Mouse (Mus musculus) gastrocnemius, postnatal 14 days (tissue): ENCODE results near the gene Hcn1. TPM values are rescaled to one million over a fixed set of nuclear protein-coding genes. Genes with fewer than 3 reads are reported as not detected.
"Not testable (repeated sequence)": the region's sequence is repeated elsewhere in the genome, so short reads cannot be mapped to it uniquely, and the experiment has no call there.

Experiments used
- DNase-seq: peaks from one replicate; pipeline ENCODE4 v3.0.0; 2021; ENCODE audit warnings: mixed read lengths
- intact Hi-C: fragments of 180-260 bp; cut with DNase I; formaldehyde crosslinking; loops from one replicate; pipeline ENCODE4 v1.15.1; 2025; ENCODE audit warnings: low total_unique reads
- total RNA-seq, 2 experiments: library from RNA; stranded (reverse); gene quantifications; 2 replicates each; pipeline ENCODE4 v1.2.3; 2021

Gene Hcn1
- total RNA-seq, 2 experiments from 2014 or later = 0.07 to 0.21 TPM

GRCm38 (mm10) chr13:117984339-117984738 is 382.2 kb downstream of the Hcn1 start:
- intact Hi-C loops = no loop called here
- DNase-seq = no peak

GRCm38 (mm10) chr13:117999767-118000488 is 397.8 kb downstream of the Hcn1 start:
- intact Hi-C loops = no loop called here
- no peak for DNase-seq

- intact Hi-C loops = no loop called here
- no peak for DNase-seq
Measured at GRCm38 (mm10) chr13:118000538-118000937, 398.4 kb downstream of the Hcn1 start.

GRCm38 (mm10) chr13:118021176-118021575 is 419.1 kb downstream of the Hcn1 start:
- intact Hi-C loops = no loop called here
- DNase-seq = no peak

GRCm38 (mm10) chr13:118022891-118023290 is 420.8 kb downstream of the Hcn1 start:
- intact Hi-C loops, DNase-seq: not testable (repeated sequence)

GRCm38 (mm10) chr13:118023381-118023780 is 421.3 kb downstream of the Hcn1 start:
- no peak for DNase-seq

GRCm38 (mm10) chr13:118026510-118026909 is 424.4 kb downstream of the Hcn1 start:
- intact Hi-C loops = no loop called here
- DNase-seq = no peak

More at GRCm38 (mm10) chr13:118023381-118023780, 421.3 kb downstream of the Hcn1 start:
- intact Hi-C loops = no loop called here

- DNase-seq = no peak
- intact Hi-C loops = no loop called here
Measured at GRCm38 (mm10) chr13:118027868-118028267, 425.7 kb downstream of the Hcn1 start.

- intact Hi-C loops = no loop called here
- DNase-seq = no peak
Measured at GRCm38 (mm10) chr13:118028662-118029061, 426.5 kb downstream of the Hcn1 start.

GRCm38 (mm10) chr13:118029579-118029978 is 427.5 kb downstream of the Hcn1 start:
- intact Hi-C loops = no loop called here
- no peak for DNase-seq

GRCm38 (mm10) chr13:118035598-118035997 is 433.5 kb downstream of the Hcn1 start:
- intact Hi-C loops = no loop called here
- DNase-seq = no peak
